Mouse (Mus musculus): ENCODE results near the gene Tmco3.
A peak's percentile ranks its signal among the peaks of the same experiment; 100 is the strongest.

Tmco3 gene

GRCm38 (mm10) chr8:13287692-13288623, at the start of gene Tmco3, which contains the start of gene Dcun1d2:
Gene Tmco3 (plus strand): TSS chr8:13288190.
Gene Dcun1d2 (minus strand): TSS chr8:13288131.
- peak; percentile 93 to 95 for DNase-seq

- no peak for DNase-seq
Measured at GRCm38 (mm10) chr8:13240055-13240454, 47.9 kb upstream of the Tmco3 start.

- DNase-seq = no peak
Measured at GRCm38 (mm10) chr8:13240691-13241090, 47.3 kb upstream of the Tmco3 start.

DNA sequence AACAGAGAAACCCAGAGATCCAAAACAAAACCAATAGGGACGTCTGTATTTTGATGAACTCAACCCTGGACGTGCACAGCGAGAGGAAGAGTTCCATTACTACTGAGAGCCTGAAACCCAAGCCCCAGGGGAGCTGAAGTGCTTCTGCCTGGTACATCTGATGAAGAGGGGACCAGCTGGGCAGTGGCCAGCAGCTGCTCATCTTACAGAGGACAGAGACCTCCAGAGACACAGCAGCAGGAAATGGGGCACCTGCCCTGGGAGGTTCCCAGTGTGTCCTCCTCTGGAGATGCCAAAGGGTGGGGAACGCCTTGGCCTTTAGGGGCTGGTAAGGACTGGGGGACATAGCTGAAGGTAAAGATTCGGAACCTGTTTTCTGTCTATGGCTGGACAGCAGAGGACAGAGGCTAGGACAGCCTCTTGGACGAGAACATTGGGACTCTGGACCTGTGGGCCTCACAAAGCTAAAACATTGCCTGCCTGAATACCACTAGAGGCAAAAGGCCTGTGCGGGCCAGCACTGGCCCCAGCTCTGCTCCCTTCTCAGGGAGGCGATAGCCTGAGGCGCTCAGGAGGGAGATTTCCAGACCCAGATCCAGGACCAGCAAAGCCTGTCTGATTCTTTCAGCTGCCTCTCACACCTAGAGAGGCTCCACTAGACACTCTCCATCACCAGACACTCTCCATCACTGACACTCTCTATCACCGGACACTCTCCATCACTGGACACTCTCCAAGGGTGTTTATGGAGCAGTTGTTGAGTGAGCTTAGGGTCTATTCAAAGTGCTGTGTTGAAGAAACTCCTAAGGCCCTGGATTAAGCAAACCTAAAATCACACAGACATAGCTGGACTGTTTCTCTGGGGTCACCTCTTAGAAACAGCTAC, 44.8 kb upstream of the Tmco3 start:
- no peak for DNase-seq

- DNase-seq = no peak
Measured at GRCm38 (mm10) chr8:13244343-13244880, 43.6 kb upstream of the Tmco3 start.

GRCm38 (mm10) chr8:13252837-13253236, 35.2 kb upstream of the Tmco3 start:
- DNase-seq = no peak

GRCm38 (mm10) chr8:13253413-13253812, 34.6 kb upstream of the Tmco3 start:
- no peak for DNase-seq

GRCm38 (mm10) chr8:13254019-13254418, 34.0 kb upstream of the Tmco3 start, which contains the start of gene Adprhl1:
Gene Adprhl1 (minus strand): TSS chr8:13254162.
- peak in 1 of 2 experiments; percentile 45 for DNase-seq

DNA sequence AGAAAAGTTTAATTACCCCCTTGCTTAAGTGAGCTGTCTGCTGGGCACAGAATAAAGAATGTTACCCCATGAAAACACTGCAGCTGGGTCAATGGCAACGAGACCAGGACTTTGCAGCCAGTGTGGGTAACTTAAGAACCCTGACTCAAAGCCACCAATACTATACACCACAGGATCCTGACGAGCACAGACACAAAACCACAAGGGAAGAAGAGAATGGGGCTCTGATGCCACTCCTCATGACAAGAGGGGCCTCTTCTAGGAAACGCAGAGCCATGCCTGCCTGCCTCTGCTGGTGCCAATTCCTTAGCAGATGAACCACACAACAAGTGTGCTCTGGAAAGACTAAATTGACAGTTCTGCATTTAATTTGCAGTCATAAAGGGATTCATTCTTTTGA, 24.6 kb upstream of the Tmco3 start:
- no peak for DNase-seq

- no peak for DNase-seq
Measured at GRCm38 (mm10) chr8:13267566-13267965, 20.4 kb upstream of the Tmco3 start.

DNA sequence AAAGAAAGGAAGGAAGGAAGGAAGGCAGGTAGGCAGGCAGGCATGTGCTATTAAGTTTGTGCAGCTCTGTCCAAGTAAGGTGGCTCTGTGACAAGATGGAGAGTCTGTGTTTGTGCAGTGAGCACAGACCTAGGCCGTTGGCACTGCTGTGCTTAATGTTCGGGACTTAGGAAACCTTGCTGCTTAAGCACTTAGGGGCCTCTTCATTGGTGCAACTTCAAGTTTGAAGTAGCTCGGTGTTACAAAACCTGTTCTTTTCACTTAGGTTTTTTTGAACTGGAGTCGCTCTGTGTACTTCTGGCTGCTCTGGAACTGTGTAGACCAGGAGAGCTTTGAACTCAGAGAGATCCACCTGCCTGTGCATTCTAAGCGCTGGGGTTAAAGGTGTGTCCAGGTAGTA, 15.2 kb upstream of the Tmco3 start:
- DNase-seq = no peak

DNA sequence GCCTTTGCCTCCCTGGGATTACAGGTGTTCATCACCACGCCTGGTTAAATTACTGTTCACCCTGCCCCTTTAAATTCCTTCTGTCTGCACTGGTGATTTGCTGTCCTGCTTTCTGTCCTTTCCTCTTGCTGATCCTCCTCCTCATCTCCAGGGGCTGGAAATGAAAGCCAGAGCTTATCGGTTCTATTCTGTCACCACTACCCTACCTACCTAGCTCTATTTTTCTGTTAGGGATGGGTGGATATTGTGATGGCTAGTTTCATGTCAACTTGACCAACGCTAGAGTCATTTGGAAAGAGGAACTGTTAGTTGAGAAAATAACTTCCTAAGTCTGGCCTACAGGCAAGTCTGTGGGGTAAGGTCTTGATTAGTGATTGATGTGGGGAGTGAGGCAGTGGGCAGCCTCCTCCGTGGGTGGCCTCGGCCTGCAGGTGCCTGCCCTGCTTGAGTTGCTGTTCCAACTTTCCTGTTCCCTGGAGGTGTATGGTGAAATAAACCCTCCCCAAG, 11.0 kb upstream of the Tmco3 start:
- DNase-seq = no peak

GRCm38 (mm10) chr8:13283200-13283599, 4.8 kb upstream of the Tmco3 start:
- DNase-seq = no peak

GRCm38 (mm10) chr8:13287304-13287691, 692 bp upstream of the Tmco3 start:
- DNase-seq = peak; percentile 73 to 78

DNA sequence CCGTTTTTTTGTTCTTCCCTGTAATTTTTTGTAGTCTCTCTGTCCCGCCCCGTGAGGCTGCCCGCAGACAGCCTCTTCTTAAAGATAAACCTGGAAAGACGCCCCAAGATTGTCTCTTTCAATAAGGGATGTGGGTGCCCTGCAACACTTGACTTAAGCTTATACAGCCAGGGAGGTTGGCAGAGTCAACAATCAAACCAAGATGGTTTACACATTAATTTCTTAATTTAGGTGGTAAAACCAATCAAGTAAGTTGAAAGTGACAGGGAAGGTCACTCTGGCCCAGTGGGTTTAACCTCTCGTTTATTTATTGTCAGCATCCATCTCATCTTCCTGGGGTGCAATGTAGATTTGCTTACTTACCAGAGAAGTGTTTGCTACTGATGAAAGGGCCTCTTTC, 656 bp downstream of the Tmco3 start:
- no peak for DNase-seq

DNA sequence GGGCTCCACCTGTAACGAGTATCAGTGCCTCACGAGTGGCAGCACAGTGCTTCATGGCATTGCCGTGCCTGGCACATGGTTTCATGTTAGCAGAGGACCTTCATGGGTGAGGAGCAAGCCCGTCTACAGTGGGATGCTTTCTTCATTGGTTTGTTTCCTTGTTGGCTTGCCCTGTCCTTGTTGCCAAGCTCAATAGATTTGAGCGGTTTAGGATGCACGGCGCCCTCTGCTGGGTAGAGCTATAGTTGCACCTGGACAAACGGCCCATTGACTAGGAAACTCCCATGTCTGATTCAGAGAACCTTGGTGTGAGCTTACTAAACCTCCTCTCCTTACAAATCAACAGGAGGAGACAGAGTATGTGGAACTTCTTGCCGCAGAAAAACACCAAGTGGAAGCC, 4.4 kb downstream of the Tmco3 start:
- DNase-seq = peak; percentile 47 to 72

GRCm38 (mm10) chr8:13293677-13294470, 5.9 kb downstream of the Tmco3 start:
- no peak for DNase-seq

GRCm38 (mm10) chr8:13299571-13299970, 11.6 kb downstream of the Tmco3 start:
- DNase-seq = no peak

DNA sequence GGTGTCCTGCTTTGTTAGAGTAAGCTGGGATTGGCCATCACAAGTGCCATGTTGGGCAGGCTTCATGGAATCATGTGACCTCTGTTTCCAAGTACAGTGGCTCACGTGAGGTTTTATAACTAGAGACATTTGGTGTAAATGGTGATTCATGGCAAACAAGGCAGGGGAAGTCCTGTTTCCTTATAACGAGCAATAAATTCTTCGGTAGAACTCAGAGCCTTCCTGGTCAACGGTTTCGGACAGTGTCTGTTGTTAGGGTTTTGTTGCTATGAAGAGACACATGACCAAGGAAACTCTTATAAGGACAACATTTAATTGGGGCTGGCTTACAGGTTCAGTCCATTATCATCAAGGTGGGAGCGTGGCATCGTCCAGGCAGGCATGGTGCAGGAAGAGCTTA, 13.0 kb downstream of the Tmco3 start:
- no peak for DNase-seq

DNA sequence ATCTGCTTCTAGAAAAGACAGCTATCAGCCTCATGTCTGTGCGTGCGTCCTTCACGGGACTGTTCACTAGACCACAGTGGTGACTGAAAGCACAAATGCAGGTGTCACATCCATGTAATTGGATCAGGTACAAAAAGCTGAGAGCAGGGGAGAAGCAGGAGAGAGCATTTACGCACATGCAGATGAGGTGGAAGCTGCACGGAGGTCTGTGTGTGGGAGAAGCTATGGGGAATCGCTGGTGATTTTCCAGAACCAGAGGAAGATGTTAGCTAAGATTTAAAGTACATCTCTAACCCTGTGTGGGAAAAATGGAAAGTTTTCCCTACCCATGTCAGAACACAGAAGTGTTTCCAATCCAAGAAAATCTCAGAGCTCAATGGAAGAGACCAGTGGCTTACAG, 17.5 kb downstream of the Tmco3 start:
- no peak for DNase-seq

DNA sequence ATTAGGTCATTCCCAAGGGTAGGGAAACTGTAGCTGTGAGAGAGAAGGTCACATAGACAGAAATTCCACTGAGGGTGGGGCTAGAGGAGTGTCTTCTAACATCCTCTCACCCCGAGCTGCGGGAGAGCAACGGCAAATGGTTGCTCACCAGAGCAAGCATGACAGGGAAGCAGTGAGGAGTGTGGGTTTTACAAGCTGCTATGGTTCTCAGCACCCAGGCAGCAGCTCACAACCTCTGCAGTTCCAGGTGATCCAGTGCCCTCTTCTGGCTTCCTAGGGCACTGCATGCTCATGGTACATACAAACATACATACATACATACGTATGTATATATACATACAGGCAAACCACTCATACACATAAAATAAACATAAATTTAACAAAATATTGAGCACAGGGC, 17.9 kb downstream of the Tmco3 start:
- DNase-seq = no peak

- DNase-seq = no peak
Measured at GRCm38 (mm10) chr8:13306309-13306909, 18.4 kb downstream of the Tmco3 start.
